Mouse (Mus musculus): ENCODE data around the gene Dapk3. TPM values are rescaled to one million over a fixed set of nuclear protein-coding genes. Genes with fewer than 3 reads are reported as not detected.

Gene Dapk3
- polyA plus RNA-seq (2011; ENCODE audit: insufficient read depth, insufficient read length, low read depth, missing spikeins), result 61.2 and 64.8 TPM in 2 replicates

DNA sequence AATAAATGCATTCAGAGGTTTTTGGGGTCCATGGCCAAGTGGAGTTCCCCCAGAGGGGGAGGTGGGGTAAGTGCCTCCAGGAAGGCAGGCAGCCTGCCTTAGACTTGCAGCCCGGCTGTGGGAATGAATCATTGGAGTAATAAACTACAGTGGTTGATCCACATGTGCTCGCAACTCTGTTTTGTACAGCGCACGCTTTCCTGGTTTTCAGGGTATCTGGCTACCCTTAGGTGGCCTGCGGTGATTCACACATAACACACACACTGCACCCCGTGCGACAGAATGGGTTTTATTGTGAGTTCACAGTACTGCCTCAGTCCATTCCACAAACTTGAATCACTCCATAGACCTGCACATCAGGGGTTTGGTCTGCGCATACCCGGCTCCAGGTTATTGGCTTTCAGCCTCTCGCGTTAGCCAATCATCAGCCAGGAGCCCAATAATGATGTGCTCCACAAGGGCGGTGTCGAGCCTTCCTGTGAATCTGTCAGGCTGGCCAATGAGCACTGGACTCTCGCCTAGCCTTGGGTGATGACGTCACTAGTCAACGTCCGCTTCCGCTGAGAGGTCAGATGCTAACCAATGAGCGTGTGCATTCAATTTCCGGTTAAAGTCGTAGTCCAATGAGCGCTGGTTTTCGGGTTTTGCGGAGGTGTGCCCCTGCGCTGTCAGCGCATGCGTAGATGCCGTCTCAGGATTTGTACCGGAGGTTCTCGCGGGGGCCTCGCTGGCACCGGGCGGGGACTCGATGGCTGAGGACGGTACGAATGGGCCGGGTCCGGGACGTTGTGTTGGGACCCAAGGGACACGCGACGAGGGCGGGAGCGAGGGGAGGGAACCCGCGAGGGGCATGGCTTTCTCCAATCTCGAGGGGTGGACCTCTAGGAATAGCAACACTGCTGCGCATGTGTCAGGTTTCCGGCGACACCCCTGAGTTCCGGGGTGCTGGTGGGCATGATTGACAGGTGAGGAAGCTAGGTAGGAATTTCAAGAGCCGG lies at the start of gene Dapk3:
Dapk3 (plus strand) TSS at position 670 of the 998 bp plus-strand sequence.
- Histone ChIP-seq H3K4me1 (ENCODE audit: control insufficient read depth, insufficient read depth, low read length) (peaks cover 2% of the 10 kb centered on the region), H3K9me3 (replicated peaks; ENCODE audit: control insufficient read depth, insufficient read depth, low read length, poor library complexity, severe bottlenecking) (no peaks in the 10 kb centered on the region), H3K27me3 (ENCODE audit: control insufficient read depth, insufficient read depth, low read length, poor library complexity, severe bottlenecking) (no peaks in the 10 kb centered on the region), H3K36me3 (ENCODE audit: control insufficient read depth, insufficient read depth, low read length, poor library complexity, severe bottlenecking) (peaks cover 46% of the 10 kb centered on the region), H3K27ac (ENCODE audit: insufficient read depth, low read length) (peak within 1 kb of the TSS; percentile 42; the same call in 1 of the 2 replicates), H3K9ac (ENCODE audit: low read depth, poor library complexity, severe bottlenecking) (peak within 1 kb of the TSS; percentile 80), H3K4me3 (ENCODE audit: low read depth, low read length) (peak within 1 kb of the TSS; percentile 94)
- TF ChIP-seq EP300 (IDR thresholded peaks at IDR 0.05; ENCODE audit: insufficient read depth, low read depth, low read length), result no peak
- no peak for TF ChIP-seq CTCF (IDR thresholded peaks at IDR 0.05; ENCODE audit: low read depth, low read length)
- TF ChIP-seq POLR2A (IDR thresholded peaks at IDR 0.05; ENCODE audit: insufficient read depth, low read length), result no peak

GRCm38 (mm10) chr10:81134181-81134587 lies 48.6 kb upstream of the Dapk3 start:
- H3K9me3 ChIP-seq (replicated peaks; ENCODE audit: control insufficient read depth, insufficient read depth, low read length, poor library complexity, severe bottlenecking), result no peaks in the 10 kb centered on the region
- peaks cover 6% of the 10 kb centered on the region for H3K4me1 ChIP-seq (ENCODE audit: control insufficient read depth, insufficient read depth, low read length)
- TF ChIP-seq EP300 (IDR thresholded peaks at IDR 0.05; ENCODE audit: insufficient read depth, low read depth, low read length) (no peak), POLR2A (IDR thresholded peaks at IDR 0.05; ENCODE audit: insufficient read depth, low read length) (no peak), CTCF (IDR thresholded peaks at IDR 0.05; ENCODE audit: low read depth, low read length) (no peak)
- no peaks in the 10 kb centered on the region for H3K27me3 ChIP-seq (ENCODE audit: control insufficient read depth, insufficient read depth, low read length, poor library complexity, severe bottlenecking)
- H3K36me3 ChIP-seq (ENCODE audit: control insufficient read depth, insufficient read depth, low read length, poor library complexity, severe bottlenecking), result no peaks in the 10 kb centered on the region
- H3K4me3 ChIP-seq (ENCODE audit: low read depth, low read length), result peak overlapping the region; percentile 73
- no peak overlapping the region for H3K27ac ChIP-seq (ENCODE audit: insufficient read depth, low read length)
- peak overlapping the region; percentile 99 for H3K9ac ChIP-seq (ENCODE audit: low read depth, poor library complexity, severe bottlenecking)

DNA sequence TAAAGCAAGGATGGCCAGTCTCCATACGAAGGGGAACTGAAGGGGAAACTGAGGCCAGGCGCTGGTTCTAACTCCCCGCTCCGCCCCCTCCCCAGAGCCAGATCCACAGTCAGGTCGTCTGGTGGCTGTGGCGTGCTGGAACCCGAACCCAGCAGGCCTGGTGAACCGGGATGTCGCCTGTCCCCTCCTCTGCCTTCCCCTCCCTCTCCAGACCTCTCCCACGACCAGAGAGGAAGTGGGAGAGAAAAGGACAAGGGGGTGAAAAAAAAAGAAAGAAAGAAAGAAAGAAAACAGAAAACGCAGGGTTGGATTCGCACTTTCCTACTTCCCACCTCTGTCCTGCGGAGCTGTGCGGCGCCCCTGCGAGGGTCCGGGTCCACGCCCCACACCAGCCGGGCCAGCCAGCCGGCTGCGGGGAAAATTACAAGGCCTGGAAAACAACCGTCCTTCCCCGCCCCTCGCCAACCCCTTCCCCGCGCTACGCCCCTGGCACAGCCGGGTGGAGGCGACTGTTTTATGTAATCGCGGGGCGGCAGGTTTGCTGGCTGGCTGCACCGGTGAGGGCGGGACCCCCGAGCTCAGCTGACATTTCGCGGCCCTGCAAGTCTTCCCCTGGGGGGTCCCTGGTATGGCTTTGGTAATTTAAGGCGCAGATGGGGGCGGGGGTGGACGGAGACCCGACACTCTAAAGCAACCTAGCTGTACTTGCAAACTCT lies 47.7 kb upstream of the Dapk3 start, which contains the start of gene Zbtb7a:
Zbtb7a (plus strand) TSS at position 255 of the 716 bp plus-strand sequence.
- Histone ChIP-seq H3K9ac (ENCODE audit: low read depth, poor library complexity, severe bottlenecking) (peak within 1 kb of the TSS; percentile 99), H3K4me1 (ENCODE audit: control insufficient read depth, insufficient read depth, low read length) (peaks cover 4% of the 10 kb centered on the region), H3K27ac (ENCODE audit: insufficient read depth, low read length) (no peak within 1 kb of the TSS), H3K27me3 (ENCODE audit: control insufficient read depth, insufficient read depth, low read length, poor library complexity, severe bottlenecking) (no peaks in the 10 kb centered on the region), H3K4me3 (ENCODE audit: low read depth, low read length) (peak within 1 kb of the TSS; percentile 78), H3K9me3 (replicated peaks; ENCODE audit: control insufficient read depth, insufficient read depth, low read length, poor library complexity, severe bottlenecking) (no peaks in the 10 kb centered on the region), H3K36me3 (ENCODE audit: control insufficient read depth, insufficient read depth, low read length, poor library complexity, severe bottlenecking) (no peaks in the 10 kb centered on the region)
- TF ChIP-seq CTCF (IDR thresholded peaks at IDR 0.05; ENCODE audit: low read depth, low read length) (no peak), EP300 (IDR thresholded peaks at IDR 0.05; ENCODE audit: insufficient read depth, low read depth, low read length) (no peak), POLR2A (IDR thresholded peaks at IDR 0.05; ENCODE audit: insufficient read depth, low read length) (no peak)

- Histone ChIP-seq H3K36me3 (ENCODE audit: control insufficient read depth, insufficient read depth, low read length, poor library complexity, severe bottlenecking) (no peaks in the 10 kb centered on the region), H3K27ac (ENCODE audit: insufficient read depth, low read length) (peak overlapping the region; percentile 55), H3K4me1 (ENCODE audit: control insufficient read depth, insufficient read depth, low read length) (peaks cover 2% of the 10 kb centered on the region), H3K9ac (ENCODE audit: low read depth, poor library complexity, severe bottlenecking) (peak overlapping the region; percentile 99), H3K4me3 (ENCODE audit: low read depth, low read length) (peak overlapping the region; percentile 78), H3K27me3 (ENCODE audit: control insufficient read depth, insufficient read depth, low read length, poor library complexity, severe bottlenecking) (no peaks in the 10 kb centered on the region), H3K9me3 (replicated peaks; ENCODE audit: control insufficient read depth, insufficient read depth, low read length, poor library complexity, severe bottlenecking) (no peaks in the 10 kb centered on the region)
- TF ChIP-seq CTCF (IDR thresholded peaks at IDR 0.05; ENCODE audit: low read depth, low read length) (no peak), EP300 (IDR thresholded peaks at IDR 0.05; ENCODE audit: insufficient read depth, low read depth, low read length) (no peak), POLR2A (IDR thresholded peaks at IDR 0.05; ENCODE audit: insufficient read depth, low read length) (no peak)
Observed at GRCm38 (mm10) chr10:81135831-81136705, 46.7 kb upstream of the Dapk3 start.

- peaks cover 2% of the 10 kb centered on the region for H3K4me1 ChIP-seq (ENCODE audit: control insufficient read depth, insufficient read depth, low read length)
- no peaks in the 10 kb centered on the region for H3K36me3 ChIP-seq (ENCODE audit: control insufficient read depth, insufficient read depth, low read length, poor library complexity, severe bottlenecking)
- TF ChIP-seq CTCF (IDR thresholded peaks at IDR 0.05; ENCODE audit: low read depth, low read length) (no peak), POLR2A (IDR thresholded peaks at IDR 0.05; ENCODE audit: insufficient read depth, low read length) (no peak), EP300 (IDR thresholded peaks at IDR 0.05; ENCODE audit: insufficient read depth, low read depth, low read length) (no peak)
- no peaks in the 10 kb centered on the region for H3K27me3 ChIP-seq (ENCODE audit: control insufficient read depth, insufficient read depth, low read length, poor library complexity, severe bottlenecking)
- no peaks in the 10 kb centered on the region for H3K9me3 ChIP-seq (replicated peaks; ENCODE audit: control insufficient read depth, insufficient read depth, low read length, poor library complexity, severe bottlenecking)
- H3K4me3 ChIP-seq (ENCODE audit: low read depth, low read length), result peak overlapping the region; percentile 78
- H3K9ac ChIP-seq (ENCODE audit: low read depth, poor library complexity, severe bottlenecking), result peak overlapping the region; percentile 99
- peak overlapping the region; percentile 55 for H3K27ac ChIP-seq (ENCODE audit: insufficient read depth, low read length)
Observed at GRCm38 (mm10) chr10:81136706-81137231, 46.0 kb upstream of the Dapk3 start.

Measured in ES-Bruce4 (cell line).